Comparison of ENCODE assay signal across 8 mouse cellular contexts in genomic region chr14:46831837-46832333, GRCm38 (mm10). TPM values are rescaled to one million over a fixed set of nuclear protein-coding genes. Genes with fewer than 3 reads are reported as not detected.
DNase-seq lines count a peak whose midpoint lies in the region; ATAC-seq and TF ChIP-seq lines count a peak whose summit lies in the region.

Gene Cgrrf1 (plus strand): TSS chr14:46832125.

- ATAC-seq in cerebellum, adult (ENCODE audit: insufficient number of reproducible peaks, low FRiP score, low TSS enrichment) = peak; percentile 99
- peak; percentile 99 for ATAC-seq in forebrain, embryonic 13.5 days
- peak; percentile 99 for ATAC-seq in liver, postnatal 0 days
- peak; percentile 98 for ATAC-seq in neural tube, embryonic 14.5 days (ENCODE audit: low read depth)

- no peak within 1 kb of the TSS for H3K27ac ChIP-seq in ES-Bruce4 (ENCODE audit: insufficient read depth, low read length)
- H3K27ac ChIP-seq in forebrain, embryonic 13.5 days = no peak within 1 kb of the TSS; the same call in 1 of the 2 replicates
- peak within 1 kb of the TSS; percentile 86 for H3K27ac ChIP-seq in liver, postnatal 0 days (ENCODE audit: low read depth)
- H3K27ac ChIP-seq in neural tube, embryonic 14.5 days (ENCODE audit: low read depth, low read length) = no peak within 1 kb of the TSS

- no peak for TF ChIP-seq CTCF in ES-Bruce4 (IDR thresholded peaks at IDR 0.05; ENCODE audit: low read depth, low read length)
- TF ChIP-seq CTCF in liver, postnatal 0 days (IDR thresholded peaks at IDR 0.05; ENCODE audit: low read depth) = peak; percentile 66

- peak within 1 kb of the TSS; percentile 75 for H3K9ac ChIP-seq in ES-Bruce4 (ENCODE audit: low read depth, poor library complexity, severe bottlenecking)
- peak within 1 kb of the TSS; percentile 82 for H3K9ac ChIP-seq in forebrain, embryonic 13.5 days
- peak within 1 kb of the TSS; percentile 89 for H3K9ac ChIP-seq in liver, postnatal 0 days (replicated peaks)
- peak within 1 kb of the TSS; percentile 74 for H3K9ac ChIP-seq in neural tube, embryonic 14.5 days (replicated peaks; ENCODE audit: low read depth, low read length)

- H3K9me3 ChIP-seq in ES-Bruce4 (replicated peaks; ENCODE audit: control insufficient read depth, insufficient read depth, low read length, poor library complexity, severe bottlenecking) = no peaks in the 10 kb centered on the region
- H3K9me3 ChIP-seq in forebrain, embryonic 13.5 days (replicated peaks) = no peaks in the 10 kb centered on the region
- H3K9me3 ChIP-seq in liver, postnatal 0 days (ENCODE audit: low read length) = no peaks in the 10 kb centered on the region
- H3K9me3 ChIP-seq in neural tube, embryonic 14.5 days (ENCODE audit: control insufficient read depth, low read length) = no peaks in the 10 kb centered on the region

- peak within 1 kb of the TSS; percentile 89 for H3K4me2 ChIP-seq in forebrain, embryonic 13.5 days
- peak within 1 kb of the TSS; percentile 90 for H3K4me2 ChIP-seq in liver, postnatal 0 days (ENCODE audit: low read depth, low read length)
- H3K4me2 ChIP-seq in neural tube, embryonic 14.5 days (ENCODE audit: low read depth, low read length) = peak within 1 kb of the TSS; percentile 89

- TF ChIP-seq POLR2A in ES-Bruce4 (IDR thresholded peaks at IDR 0.05; ENCODE audit: insufficient read depth, low read length) = peak; percentile 39

- H3K4me3 ChIP-seq in ES-Bruce4 (ENCODE audit: low read depth, low read length) = peak within 1 kb of the TSS; percentile 80
- peak within 1 kb of the TSS; percentile 71 for H3K4me3 ChIP-seq in forebrain, embryonic 13.5 days
- H3K4me3 ChIP-seq in liver, postnatal 0 days (ENCODE audit: low read depth, low read length) = peak within 1 kb of the TSS; percentile 93
- peak within 1 kb of the TSS; percentile 65 for H3K4me3 ChIP-seq in neural tube, embryonic 14.5 days (ENCODE audit: low read depth, low read length)

- no peaks in the 10 kb centered on the region for H3K36me3 ChIP-seq in ES-Bruce4 (ENCODE audit: control insufficient read depth, insufficient read depth, low read length, poor library complexity, severe bottlenecking)
- H3K36me3 ChIP-seq in forebrain, embryonic 13.5 days (ENCODE audit: poor library complexity, severe bottlenecking) = no peaks in the 10 kb centered on the region
- H3K36me3 ChIP-seq in liver, postnatal 0 days (replicated peaks; ENCODE audit: insufficient read depth, low read length) = no peaks in the 10 kb centered on the region
- H3K36me3 ChIP-seq in neural tube, embryonic 14.5 days (ENCODE audit: control insufficient read depth, insufficient read depth, low read length) = no peaks in the 10 kb centered on the region

- WGBS in forebrain, embryonic 13.5 days = under 1% methylated on average over 32 of the region's 32 CpGs
- WGBS in large intestine, adult 2 months = under 1% methylated on average over 32 of the region's 32 CpGs
- under 1% methylated on average over 32 of the region's 32 CpGs for WGBS in liver, postnatal 0 days (ENCODE audit: insufficient replicate concordance)
- 1% methylated on average over 32 of the region's 32 CpGs for WGBS in neural tube, embryonic 14.5 days

- peak; percentile 97 to 98 for DNase-seq in heart, postnatal 10 days
- peak; percentile 90 for DNase-seq in large intestine, adult 2 months (ENCODE audit: low read depth, low spot score)
- peak; percentile 97 for DNase-seq in liver, postnatal 0 days
- peak; percentile 97 for DNase-seq in testis, postnatal 10 days (ENCODE audit: low spot score)

- no peak for TF ChIP-seq EP300 in ES-Bruce4 (IDR thresholded peaks at IDR 0.05; ENCODE audit: insufficient read depth, low read depth, low read length)
- TF ChIP-seq EP300 in liver, postnatal 0 days (IDR thresholded peaks at IDR 0.05; ENCODE audit: low read depth) = 0 out of 2 replicates have a peak, but pooled peaks have one; percentile 9

- intact Hi-C loops in heart, postnatal 10 days (cut with DNase I) = loop anchor here (2.0 to 5.0 kb wide), 3 partner anchors 50 to 425 kb away; partner anchors contain the start of gene Samd4

- no peaks in the 10 kb centered on the region for H3K27me3 ChIP-seq in ES-Bruce4 (ENCODE audit: control insufficient read depth, insufficient read depth, low read length, poor library complexity, severe bottlenecking)
- H3K27me3 ChIP-seq in forebrain, embryonic 13.5 days = 0 out of 2 replicates have a peak, but pooled peaks cover 4% of the 10 kb centered on the region
- no peaks in the 10 kb centered on the region for H3K27me3 ChIP-seq in liver, postnatal 0 days (ENCODE audit: insufficient read depth, low read length)
- no peaks in the 10 kb centered on the region for H3K27me3 ChIP-seq in neural tube, embryonic 14.5 days (ENCODE audit: control insufficient read depth, insufficient read depth, low read length)

- no peaks in the 10 kb centered on the region for H3K4me1 ChIP-seq in ES-Bruce4 (ENCODE audit: control insufficient read depth, insufficient read depth, low read length)
- H3K4me1 ChIP-seq in forebrain, embryonic 13.5 days = peaks cover 15% of the 10 kb centered on the region
- peaks cover 24% of the 10 kb centered on the region for H3K4me1 ChIP-seq in liver, postnatal 0 days (ENCODE audit: insufficient read depth)
- H3K4me1 ChIP-seq in neural tube, embryonic 14.5 days (ENCODE audit: control insufficient read depth, insufficient read depth, low read length) = peaks cover 3% of the 10 kb centered on the region; the same call in 1 of the 2 replicates

RNA-seq across cellular contexts. Expression of gene Cgrrf1, which starts in this region (rescaled TPM):
- polyA plus RNA-seq in ES-Bruce4 (2011; ENCODE audit: insufficient read depth, insufficient read length, low read depth, missing spikeins) = 12.4 and 15.2 TPM in 2 replicates
- polyA plus RNA-seq in forebrain, embryonic 13.5 days (2015; fragmentation: Nextera tagmentation; extraction: Ambion mirVana) = 20.4 and 23.8 TPM in 2 replicates
- 10 to 100 TPM; 34.4 to 38.4 TPM for total RNA-seq in heart, postnatal 10 days (2021)
- polyA plus RNA-seq in large intestine, adult 2 months (2012; rRNA removed) = 12.9 and 16.4 TPM in 2 replicates
- polyA plus RNA-seq in liver, postnatal 0 days (2015; fragmentation: Nextera tagmentation; extraction: Ambion mirVana) = 34.8 and 35.2 TPM in 2 replicates
- polyA plus RNA-seq in neural tube, embryonic 14.5 days (2014; fragmentation: Nextera tagmentation; extraction: Ambion mirVana) = 23.5 and 26.2 TPM in 2 replicates
